Mouse (Mus musculus): ENCODE data around the gene Twnk.

GRCm38 (mm10) chr19:45027848-45028247 is 22.4 kb downstream of the Twnk start:
- TF ChIP-seq CTCF (IDR thresholded peaks at IDR 0.05; ENCODE audit: insufficient read depth, low read length), result no peak
- TF ChIP-seq POLR2A (IDR thresholded peaks at IDR 0.05; ENCODE audit: borderline replicate concordance, extremely low read depth, low read depth, low read length), result no peak
